Mouse (Mus musculus) embryonic fibroblast, embryonic 13.5 days (primary cell): ENCODE data around the gene BC100530.
"Not testable (repeated sequence)": the region's sequence is repeated elsewhere in the genome, so short reads cannot be mapped to it uniquely, and the experiment has no call there.

Experiments
- CTCF ChIP-seq: IDR thresholded peaks from 2 replicates; pipeline ENCODE4 v1.5.1; 2011; ENCODE audit warnings: mild to moderate bottlenecking, control low read depth, low read length, moderate library complexity, borderline replicate concordance; ENCODE audit not compliant: insufficient read depth
- POLR2A ChIP-seq: IDR thresholded peaks from 2 replicates; pipeline ENCODE4 v1.6.1; 2011; ENCODE audit warnings: low read depth, mild to moderate bottlenecking, control low read depth, low read length, moderate library complexity

DNA sequence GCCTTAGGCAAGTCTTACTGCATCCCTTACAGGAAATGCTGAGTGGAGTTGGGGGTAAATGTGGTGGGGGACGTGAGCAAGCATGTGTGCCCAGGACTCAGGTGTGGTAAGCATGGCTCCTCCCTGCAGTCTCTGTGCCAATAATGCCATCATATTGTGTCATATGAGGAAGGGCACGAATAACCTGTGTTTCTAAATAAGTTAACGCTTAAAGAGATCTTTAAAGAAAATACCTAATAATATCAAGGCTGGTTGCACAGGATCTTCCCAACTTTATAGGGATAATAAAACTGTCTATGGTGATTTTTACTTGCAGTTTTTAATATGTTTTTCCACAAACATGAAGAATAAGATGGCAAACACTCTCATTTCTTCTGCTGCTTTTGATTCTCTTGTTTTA lies at the start of gene BC100530:
- not testable (repeated sequence) for TF ChIP-seq POLR2A, CTCF
